Mouse (Mus musculus) erythroblast, embryonic 14.5 days (primary cell): Measurements from ENCODE around the gene Nrbf2.

Experiments
- GATA1 ChIP-seq: IDR thresholded peaks from 2 replicates; pipeline ENCODE4 v1.6.1; 2012; ENCODE audit warnings: low read length, inconsistent platforms, mixed read lengths
- TAL1 ChIP-seq: IDR thresholded peaks from 3 replicates; pipeline ENCODE4 v1.6.1; 2012; ENCODE audit warnings: low read length, inconsistent platforms, mixed read lengths

- no peak for TF ChIP-seq TAL1
- no peak for TF ChIP-seq GATA1
These were observed 58.6 kb downstream of the Nrbf2 start for GRCm38 (mm10) chr10:67226543-67226942.
